Mouse (Mus musculus) lung, adult 2 months (tissue): ENCODE measurements at regions not wholly inside any gene's neighbourhood (a gene's known extent, or its start where the extent isn't known, plus 50 kb on each side); places are given as distances from the start of the nearest gene placed in this dataset.

Experiments
- CTCF ChIP-seq: fragments of 200-500 bp; IDR thresholded peaks from 2 replicates; pipeline ENCODE4 v1.5.1; 2011; ENCODE audit warnings: mild to moderate bottlenecking, low read length, control low read depth; ENCODE audit not compliant: insufficient read depth
- POLR2A ChIP-seq: fragments of 200-500 bp; IDR thresholded peaks from 2 replicates; pipeline ENCODE4 v1.6.1; 2011; ENCODE audit warnings: low read depth, mild to moderate bottlenecking, control low read depth, low read length, borderline replicate concordance; ENCODE audit errors: extremely low read depth

GRCm38 (mm10) chr1:60645176-60645575 lies 71.4 kb upstream of the Cd28 start:
- TF ChIP-seq POLR2A = no peak
- TF ChIP-seq CTCF = no peak
